Mouse (Mus musculus): ENCODE results near the gene Spaca3.

Spaca3 gene

DNA sequence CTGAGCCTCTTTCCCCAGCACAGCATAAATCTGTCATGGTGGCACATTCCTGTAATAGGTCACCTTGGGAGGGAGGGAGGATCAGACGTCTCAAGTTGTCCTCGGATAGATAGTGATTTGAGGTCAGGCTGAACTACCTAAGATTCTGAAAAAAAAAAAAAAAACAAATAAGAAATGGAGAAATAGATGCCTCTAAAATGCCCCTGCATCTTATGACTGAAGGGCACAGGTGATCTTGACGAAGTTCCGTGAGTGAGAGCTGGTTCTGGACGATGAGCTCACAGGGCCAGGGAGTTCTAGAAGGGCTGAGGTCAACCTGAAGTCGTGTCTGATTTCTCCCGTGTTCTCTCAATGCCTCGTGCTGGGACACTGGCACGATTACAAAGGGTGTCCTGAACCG lies at the start of gene Spaca3:
Spaca3 (plus strand) TSS at position 301 of the 400 bp plus-strand sequence.
- in situ Hi-C loops (cut with MboI; ENCODE audit: low sequenced_read_pairs): no loop called here

DNA sequence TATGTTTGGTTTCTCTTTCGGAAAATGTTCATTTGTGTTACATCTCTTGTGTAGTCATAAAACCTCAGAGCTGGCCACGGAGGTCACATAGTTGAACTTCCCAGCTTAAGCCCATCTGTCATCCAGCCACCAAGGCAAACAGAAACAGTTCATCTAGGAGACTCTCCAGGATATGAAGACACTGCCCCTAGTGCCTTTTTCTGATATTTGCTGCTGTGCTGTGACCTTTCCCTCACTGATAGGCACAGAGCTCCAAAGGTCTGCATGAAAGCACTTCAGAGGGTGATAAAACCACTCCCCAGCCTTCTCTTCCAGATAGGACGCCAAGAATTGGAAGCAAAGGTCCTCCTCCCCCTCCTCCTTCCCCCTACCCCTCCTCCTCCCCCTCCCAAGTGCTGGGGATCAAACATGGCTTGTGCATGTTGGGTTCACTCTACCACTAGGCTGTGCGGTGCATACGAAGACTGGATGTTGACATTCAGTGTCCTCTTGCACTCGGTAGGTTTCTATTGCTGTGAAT lies 49.6 kb upstream of the Spaca3 start:
- in situ Hi-C loops (cut with MboI; ENCODE audit: low sequenced_read_pairs): no loop called here

DNA sequence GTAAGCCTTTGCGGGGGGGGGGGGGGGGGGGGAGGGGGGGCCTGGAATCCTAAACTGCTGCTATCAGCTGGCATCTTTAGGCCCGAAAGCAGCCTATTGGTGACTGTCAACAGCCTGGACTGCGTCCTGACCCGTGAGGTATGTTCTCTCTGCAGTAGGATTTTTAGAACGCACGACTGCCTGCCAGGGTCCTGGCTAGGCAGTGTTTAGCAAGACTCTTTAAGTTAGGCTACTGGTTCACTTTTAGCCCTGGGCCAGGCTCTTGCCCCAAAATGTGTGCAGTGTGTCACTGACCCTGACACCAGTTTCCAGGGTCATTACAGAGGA lies 48.5 kb upstream of the Spaca3 start:
- in situ Hi-C loops (cut with MboI; ENCODE audit: low sequenced_read_pairs): no loop called here

DNA sequence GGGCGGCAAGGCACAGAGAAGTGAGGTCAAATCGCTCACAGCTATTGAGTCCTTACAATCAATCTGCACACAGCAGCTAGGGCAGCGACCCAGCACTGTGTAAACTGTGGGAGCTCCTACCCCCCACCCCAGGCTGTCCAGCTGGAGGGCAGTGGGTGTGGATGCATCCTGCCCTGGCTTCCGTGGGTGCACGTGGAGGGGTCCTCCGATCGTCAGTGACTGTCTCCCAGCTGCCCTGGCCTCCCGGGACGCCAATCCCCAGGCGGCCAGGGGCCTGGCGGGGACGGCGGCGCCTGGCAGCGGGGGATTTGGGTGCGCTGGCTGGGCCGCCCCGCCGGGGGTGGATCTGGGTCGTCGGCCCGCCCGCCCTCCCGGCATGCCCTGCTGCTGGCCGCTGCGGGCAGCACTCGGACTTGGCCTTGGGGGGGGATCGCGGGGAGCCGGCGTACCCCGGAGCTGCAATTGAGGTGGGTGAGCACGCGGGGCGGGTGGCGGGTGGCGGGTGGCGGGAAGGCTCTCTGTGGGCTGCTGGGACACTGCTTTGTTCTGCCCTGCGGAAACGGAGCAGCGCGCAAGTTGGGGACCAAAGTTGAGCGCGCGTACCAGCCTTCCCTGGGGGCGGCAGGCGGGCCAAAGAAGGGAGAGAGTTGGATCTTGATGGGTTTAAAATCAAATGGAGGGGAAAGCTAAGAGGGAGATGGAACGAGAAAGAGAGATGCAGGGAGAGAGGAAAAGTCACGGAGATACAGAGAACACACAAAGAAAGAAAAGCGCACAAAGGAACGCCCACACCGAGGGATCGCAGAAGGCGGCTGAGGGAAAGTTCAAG lies 48.0 kb upstream of the Spaca3 start, which contains the start of gene Tmem98:
Tmem98 (plus strand) TSS at position 183 of the 829 bp plus-strand sequence.
- in situ Hi-C loops (cut with MboI; ENCODE audit: low sequenced_read_pairs): no loop called here

DNA sequence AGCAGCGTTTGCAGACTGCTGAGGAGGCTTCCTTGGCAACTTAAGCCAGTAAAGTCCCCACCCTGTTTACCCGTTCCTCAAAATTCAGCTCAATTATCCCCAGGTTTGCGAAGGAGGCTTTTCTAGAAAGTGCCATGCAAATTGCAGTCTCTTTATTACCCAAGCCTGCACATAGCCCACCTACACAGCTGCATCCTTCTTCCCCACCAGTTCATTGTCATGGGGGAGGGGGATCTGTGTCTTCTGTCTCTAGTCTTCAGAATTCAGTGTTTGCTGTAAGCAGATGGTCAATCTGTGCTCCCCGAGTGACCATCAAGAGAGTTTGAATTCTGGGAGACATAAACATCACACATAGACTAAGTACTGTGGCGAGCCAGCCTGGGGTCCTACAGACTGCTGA lies 47.0 kb upstream of the Spaca3 start:
- in situ Hi-C loops (cut with MboI; ENCODE audit: low sequenced_read_pairs): no loop called here

DNA sequence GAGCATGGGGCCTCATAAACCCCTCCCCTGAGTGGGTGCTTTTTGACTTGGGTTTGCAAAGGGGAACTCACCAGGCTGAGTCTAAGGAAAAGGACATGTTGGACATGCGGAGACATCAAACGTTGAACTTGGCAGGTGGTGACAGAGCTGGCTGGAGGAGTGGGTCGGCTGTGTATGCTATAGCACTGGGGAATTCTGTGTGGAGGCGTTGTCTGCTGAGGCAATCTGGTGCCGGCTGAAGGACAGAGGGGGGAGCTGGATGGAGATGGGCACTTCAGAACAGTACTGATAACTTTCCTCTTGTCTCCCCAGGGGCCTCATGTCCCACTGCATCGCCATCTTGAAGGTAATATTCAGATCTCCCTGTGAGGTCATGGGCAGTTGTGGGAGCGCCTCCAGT lies 42.8 kb upstream of the Spaca3 start:
- in situ Hi-C loops (cut with MboI; ENCODE audit: low sequenced_read_pairs): no loop called here

DNA sequence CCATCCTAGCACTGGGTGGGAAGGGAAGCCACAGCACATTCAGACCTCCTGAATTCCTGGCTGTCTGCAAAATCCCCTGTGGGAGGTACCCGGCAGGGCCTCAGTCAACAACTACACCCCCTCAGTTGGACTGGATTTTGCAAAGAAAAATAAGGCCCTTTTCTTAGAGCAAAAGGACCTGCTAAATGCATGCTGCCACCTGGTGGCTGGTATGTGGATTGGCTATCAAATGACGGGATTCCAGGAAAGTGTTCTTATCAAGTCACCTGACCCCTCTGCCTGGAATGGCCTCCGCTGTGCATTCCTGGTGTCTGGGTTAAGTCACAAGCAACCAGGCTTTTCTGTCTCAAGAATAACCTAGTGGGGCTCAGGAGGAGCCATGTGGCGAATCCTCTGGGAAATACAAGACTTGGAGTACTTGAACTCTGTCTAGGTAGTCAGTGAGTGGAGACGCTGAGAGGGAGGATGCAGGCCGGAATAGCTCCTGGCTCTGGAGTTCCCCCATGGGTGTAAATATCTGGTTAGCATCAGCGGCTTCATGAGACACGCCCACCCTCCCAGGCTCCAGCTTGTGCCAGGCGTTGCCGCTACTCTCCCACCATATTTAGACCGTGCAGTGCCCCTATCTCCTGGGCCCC lies 40.0 kb upstream of the Spaca3 start:
- in situ Hi-C loops (cut with MboI; ENCODE audit: low sequenced_read_pairs): no loop called here

DNA sequence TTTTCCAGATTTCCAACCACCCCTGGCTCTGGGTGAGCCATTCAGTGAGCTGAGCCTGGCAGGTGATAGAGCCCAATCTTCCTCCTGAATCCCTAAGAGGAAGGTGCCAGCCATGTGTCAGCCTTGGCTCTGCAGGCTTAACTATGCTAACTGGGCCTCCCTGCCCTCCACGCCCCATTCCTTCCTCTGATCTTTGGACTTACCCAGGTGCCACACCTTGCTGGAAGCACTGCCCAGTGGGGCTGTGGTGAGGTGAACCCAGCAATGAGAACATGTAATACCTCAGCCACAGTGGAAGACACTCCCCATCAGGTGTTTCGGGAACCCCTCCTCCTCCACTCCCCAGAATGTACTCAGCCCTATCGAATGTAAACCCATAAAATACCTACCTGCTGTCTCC lies 38.1 kb upstream of the Spaca3 start:
- in situ Hi-C loops (cut with MboI; ENCODE audit: low sequenced_read_pairs): no loop called here

DNA sequence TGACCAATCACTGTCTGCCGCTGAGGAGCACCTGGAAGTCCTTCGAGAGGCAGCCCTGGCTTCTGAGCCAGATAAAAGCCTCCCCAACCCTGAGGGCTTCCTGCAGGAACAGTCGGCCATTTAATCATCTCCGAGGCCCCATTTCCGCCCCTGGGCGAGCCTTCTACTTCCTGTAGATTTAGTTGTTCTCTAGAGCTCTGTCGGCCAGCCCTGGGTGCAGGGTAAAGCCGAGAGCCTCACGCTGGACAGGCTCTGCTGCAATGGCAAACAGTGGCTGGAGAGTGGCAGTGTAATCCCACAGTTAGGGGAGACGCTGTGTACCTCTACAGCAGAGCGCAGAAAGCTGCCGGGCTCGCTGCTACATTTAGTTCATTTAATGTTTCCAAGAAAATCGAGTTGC lies 36.9 kb upstream of the Spaca3 start:
- in situ Hi-C loops (cut with MboI; ENCODE audit: low sequenced_read_pairs): no loop called here

DNA sequence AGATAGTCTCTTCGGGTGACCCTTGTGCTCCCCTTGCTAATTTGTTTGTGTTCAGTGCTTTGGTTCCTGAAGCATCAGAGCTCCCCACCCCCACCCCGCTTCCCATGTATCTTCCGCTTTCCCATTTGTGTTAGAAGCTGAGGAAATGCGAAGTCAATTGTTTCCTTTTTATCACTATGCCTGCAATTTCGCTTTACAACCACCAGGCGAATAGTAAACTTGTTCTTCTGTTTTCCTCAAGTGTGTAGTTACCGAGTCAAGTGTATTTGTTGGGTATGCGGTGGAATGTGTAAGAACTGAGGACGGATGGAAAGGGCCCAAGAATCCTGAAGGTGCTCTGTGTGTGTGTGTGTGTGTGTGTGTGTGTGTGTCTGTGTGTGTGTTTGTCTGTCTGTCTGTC lies 36.4 kb upstream of the Spaca3 start:
- in situ Hi-C loops (cut with MboI; ENCODE audit: low sequenced_read_pairs): no loop called here

DNA sequence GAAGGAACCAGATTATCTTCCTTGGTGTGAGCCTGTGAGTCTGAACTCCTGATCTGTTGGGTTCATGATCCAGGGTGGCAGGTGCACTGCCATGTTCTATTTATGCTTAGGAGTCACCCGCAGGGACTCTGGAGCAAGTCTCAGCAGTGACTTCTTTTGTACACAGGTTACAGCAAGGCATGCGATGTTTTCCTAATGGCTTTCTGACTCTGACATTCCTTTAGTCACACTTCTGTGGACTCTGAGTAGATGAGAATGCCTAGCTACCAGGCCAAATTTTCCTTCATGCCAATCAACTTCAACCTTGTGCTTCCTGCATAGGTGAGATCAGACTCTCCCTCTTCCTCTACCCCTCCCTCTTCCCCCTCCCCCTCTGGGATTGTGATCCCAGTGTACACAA lies 22.8 kb upstream of the Spaca3 start:
- in situ Hi-C loops (cut with MboI; ENCODE audit: low sequenced_read_pairs): no loop called here

DNA sequence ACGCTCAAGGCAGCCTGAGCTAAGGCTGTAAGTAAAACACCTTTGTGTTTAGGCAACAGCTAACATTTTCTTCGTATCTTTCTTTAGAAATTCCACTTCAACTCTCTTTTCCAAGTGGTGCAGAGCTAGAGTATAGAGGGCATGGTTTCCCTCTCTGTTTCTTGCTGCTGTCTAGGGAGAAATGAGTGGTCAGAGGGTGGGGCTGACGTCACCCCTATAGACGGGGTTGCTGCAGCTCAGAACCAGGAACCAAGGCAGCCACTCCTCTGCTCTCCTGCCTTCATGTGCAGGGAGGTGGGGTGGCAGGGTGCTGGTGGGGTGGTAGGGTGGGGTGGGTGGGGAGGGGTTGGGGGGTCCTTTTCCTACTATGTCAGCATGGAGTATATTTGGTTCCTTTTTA lies 22.3 kb upstream of the Spaca3 start:
- in situ Hi-C loops (cut with MboI; ENCODE audit: low sequenced_read_pairs): no loop called here

DNA sequence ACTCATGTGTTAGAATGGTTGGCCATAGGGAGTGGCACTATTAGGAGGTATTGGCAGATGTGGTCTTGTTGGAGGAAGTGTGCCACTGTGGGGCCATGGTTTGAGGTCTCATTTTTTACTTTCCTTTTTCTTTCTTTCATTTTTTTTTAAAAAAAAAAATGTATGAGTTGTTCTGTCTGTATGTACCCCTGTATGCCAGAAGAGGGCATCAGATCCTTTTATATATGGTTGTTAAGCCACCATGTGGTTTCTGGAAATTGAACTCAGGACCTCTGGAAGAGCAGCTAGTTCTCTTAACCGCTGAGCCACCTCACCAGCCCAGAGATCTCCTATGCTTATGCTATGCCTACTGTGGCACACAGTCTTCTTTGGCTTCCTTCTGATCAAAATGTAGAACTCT lies 19.4 kb upstream of the Spaca3 start:
- in situ Hi-C loops (cut with MboI; ENCODE audit: low sequenced_read_pairs): no loop called here

DNA sequence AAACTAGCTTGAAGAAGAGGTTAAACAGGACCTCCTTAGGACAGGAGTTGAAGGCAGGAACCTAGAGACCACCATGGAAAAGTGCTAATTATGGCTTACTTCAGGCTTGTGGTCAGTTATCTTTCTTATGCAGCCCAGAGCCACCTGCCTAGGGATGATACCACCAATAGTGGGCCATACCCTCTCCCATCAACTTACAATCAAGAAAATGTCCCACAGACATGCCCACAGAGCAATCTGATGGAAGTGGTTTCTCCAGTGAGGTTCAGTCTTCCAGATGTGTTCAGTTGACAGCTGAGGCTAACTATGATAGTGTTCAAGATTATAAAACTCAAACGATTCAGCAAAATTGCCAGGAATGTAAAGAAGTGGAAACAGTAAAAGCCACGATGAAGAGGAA lies 14.7 kb upstream of the Spaca3 start:
- in situ Hi-C loops (cut with MboI; ENCODE audit: low sequenced_read_pairs): no loop called here

DNA sequence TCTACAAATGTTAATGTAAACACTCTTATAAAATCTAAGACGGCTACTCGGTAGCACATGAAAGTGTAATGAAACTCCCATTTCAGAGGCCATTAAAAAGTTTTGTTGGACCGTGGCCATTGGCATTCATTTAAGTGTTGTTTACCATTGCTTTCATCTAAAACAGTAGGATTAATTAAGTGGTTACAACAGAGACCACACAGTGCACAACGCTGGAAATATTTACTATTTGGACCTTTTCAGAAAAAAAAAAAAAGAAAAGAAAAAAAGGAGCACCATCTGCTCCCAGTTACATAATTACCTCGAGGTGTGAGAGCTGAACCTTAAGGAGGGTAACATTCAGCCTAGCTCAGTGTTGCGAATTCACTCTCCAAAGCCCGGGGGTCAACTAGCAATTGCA lies 12.7 kb upstream of the Spaca3 start:
- in situ Hi-C loops (cut with MboI; ENCODE audit: low sequenced_read_pairs): no loop called here

DNA sequence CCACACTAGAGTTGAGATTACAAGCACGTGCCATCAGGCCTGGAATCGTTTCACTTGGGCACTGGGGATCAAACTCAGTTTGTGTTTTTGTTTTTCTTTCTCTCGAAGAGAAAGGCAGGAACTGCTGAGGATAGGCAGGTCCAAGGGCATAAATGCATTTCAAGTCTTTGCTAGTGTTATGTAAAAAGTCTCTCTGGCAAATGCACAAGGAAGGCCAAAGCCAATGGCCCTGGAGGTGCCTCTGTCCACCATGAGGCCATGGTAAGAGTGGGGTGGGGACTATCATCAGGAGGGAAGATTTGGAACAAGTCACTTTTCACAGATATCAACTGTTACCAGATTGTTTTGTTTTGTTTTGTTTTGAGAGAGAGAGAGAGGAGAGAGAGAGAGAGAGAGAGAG lies 12.1 kb upstream of the Spaca3 start:
- in situ Hi-C loops (cut with MboI; ENCODE audit: low sequenced_read_pairs): no loop called here

DNA sequence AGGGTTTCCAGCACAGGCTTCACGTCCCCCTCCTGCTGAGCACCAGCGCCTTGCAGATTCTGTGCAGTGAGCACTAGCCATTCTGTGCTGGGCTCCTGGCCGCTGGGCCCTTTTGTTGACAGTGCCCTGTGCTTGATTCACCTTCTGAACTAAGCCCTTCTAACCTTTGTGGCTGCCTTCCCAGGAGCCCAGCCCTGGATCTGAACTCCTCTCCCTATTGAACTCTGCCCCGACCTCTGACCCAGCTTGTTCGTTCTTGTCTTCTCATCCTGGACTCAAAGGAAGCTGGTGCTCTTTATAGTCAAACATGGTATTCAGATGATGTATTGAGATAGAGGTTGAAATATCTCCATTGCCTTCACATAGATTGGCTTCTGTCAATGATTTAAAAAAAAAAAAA lies 10.0 kb upstream of the Spaca3 start:
- in situ Hi-C loops (cut with MboI; ENCODE audit: low sequenced_read_pairs): no loop called here

DNA sequence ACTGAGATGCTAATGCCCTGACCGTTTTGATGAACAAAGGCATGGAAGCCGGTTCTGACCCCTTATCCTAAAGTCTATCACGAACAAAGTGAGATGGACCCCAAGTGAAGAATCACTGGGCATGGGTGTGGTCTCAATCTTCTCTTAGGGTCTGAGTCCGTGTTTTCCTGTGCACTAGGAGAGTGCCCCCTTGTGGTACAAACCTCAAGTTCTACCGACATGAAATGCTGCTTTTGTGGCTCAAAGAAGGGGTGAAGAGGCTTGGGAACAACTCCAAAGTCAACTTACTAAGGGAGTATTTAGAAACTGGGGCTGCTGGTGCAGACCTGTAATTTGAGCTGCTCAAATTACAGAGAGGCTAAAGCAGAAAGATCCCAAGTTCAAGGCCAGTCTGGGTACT lies 6.3 kb upstream of the Spaca3 start:
- in situ Hi-C loops (cut with MboI; ENCODE audit: low sequenced_read_pairs): no loop called here

DNA sequence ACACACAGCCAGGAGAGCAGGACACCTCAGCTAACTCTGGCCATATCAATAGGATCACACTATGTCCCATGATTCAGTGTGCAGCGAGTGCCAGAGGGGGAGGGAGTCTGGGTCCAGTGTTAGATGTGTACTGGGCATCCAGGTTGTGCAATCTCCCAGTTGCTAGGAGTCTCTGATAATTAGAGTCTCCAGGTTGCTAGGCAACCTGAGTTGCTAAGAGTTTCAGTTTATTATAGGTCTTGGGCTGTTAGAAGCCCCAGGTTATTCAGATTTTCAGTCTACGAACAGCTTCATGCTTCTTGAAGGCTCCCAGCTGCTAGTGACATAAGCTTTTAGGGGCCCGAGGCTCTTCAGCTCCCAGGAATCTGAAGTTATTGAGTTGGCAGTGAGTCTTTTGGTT lies 5.2 kb upstream of the Spaca3 start:
- in situ Hi-C loops (cut with MboI; ENCODE audit: low sequenced_read_pairs): no loop called here

DNA sequence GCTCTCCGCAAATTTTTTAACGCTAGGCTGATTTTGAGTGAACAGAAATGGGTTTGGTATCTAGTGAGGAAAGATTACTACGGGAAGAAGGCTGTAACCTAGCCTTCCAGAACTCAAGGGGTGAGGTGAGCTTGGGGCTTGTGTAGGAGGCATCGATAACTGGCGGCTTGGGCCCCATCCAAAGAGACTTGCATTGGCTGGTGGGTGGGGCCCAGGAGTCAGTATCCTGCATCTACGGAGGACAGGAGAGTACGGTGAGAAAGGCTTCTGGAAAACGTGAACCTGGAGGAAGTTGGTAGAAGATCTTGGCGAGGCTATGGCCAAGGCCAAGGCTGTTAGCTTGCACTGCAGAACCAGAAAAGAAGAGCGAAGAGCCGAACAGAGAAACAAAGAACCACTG lies 3.7 kb upstream of the Spaca3 start:
- in situ Hi-C loops (cut with MboI; ENCODE audit: low sequenced_read_pairs): no loop called here

DNA sequence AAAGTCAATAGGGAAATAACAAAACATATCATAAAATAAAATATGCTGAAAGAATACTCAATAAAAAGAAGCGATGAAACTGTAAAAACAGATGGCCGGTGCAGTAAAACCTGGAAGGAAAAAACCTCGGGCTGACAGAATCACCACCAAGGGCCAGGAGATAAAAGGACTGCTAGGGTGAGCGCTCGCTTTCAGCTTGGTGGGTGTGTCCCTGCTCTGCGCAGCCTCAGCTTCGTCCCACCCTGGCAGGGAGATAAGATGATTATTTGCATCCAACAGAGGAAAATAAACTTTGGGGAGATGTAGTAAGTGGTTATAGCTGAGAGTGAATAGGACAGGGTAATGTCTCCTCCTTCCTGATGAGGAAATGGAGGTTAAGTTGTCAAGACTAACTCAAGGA lies 3.3 kb upstream of the Spaca3 start:
- in situ Hi-C loops (cut with MboI; ENCODE audit: low sequenced_read_pairs): no loop called here

DNA sequence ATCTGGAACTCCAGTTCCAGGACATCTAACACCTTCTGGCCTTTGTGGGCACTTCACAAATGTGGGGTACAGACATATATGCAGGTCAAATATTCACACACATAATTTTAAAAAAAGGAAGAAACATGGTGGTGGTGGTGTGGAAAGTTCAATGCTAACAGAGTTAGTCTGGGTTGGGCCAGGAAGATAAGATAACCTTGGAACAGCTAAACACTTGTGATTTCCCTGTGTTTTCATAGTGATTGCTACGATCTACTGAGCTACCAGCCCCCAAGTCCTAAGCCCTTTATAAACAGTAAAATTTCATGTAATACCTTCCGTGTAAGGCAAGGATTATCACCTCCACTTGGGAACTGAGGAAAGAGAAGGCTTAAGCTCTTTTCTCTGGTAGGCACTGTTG lies 1.3 kb upstream of the Spaca3 start:
- in situ Hi-C loops (cut with MboI; ENCODE audit: low sequenced_read_pairs): no loop called here

DNA sequence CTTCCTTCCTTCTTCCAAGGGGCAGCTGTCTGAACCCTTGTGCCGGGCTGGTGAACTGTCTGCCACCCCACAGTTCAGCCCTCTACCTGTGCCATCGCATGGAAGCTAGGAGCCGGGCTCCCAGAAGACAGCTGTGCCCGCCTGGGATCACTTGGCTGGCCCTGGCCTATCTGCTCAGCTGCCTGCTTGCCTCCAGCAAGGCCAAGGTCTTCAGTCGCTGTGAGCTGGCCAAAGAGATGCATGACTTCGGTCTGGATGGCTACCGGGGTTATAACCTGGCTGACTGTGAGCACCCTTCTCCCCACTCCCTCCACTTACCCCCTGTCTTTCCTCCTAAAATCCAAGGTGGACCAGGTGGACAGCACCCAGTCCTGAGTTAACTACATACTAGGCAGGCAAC lies 4.8 kb downstream of the Spaca3 start:
- in situ Hi-C loops (cut with MboI; ENCODE audit: low sequenced_read_pairs): no loop called here
